Mouse (Mus musculus) activated CD4-positive, CD25-positive, alpha-beta regulatory T cell, adult 4 months (primary cell): ENCODE results near the gene Nprl3. TPM values are rescaled to one million over a fixed set of nuclear protein-coding genes. Genes with fewer than 3 reads are reported as not detected.
"Not testable (repeated sequence)": the region's sequence is repeated elsewhere in the genome, so short reads cannot be mapped to it uniquely, and the experiment has no call there.

ENCODE experiments used
- ATAC-seq: one replicate; pipeline ENCODE4 v1.8.0; 2017
- polyA plus RNA-seq, 2 experiments: library from polyadenylated mRNA; unstranded; fragments of 100-300 nt; shearing (Covaris generic); gene quantifications; one replicate each; pipeline ENCODE4 v1.2.1; 2017

Nprl3 gene
- polyA plus RNA-seq, 2 experiments from 2014 or later: 36.7 to 37.6 TPM

- ATAC-seq: not testable (repeated sequence)
Measured at GRCm38 (mm10) chr11:32283091-32283777, 15.7 kb upstream of the Nprl3 start, which contains the start of gene Hba-a1. Hba-a1 (plus strand) TSS chr11:32283511.

GRCm38 (mm10) chr11:32281416-32282144 lies 14.1 kb upstream of the Nprl3 start:
- ATAC-seq: no peak

- no peak for ATAC-seq
Measured at GRCm38 (mm10) chr11:32280646-32281045, 13.1 kb upstream of the Nprl3 start.

GRCm38 (mm10) chr11:32278458-32278957 lies 11.0 kb upstream of the Nprl3 start:
- ATAC-seq: no peak

GRCm38 (mm10) chr11:32277736-32278457 lies 10.4 kb upstream of the Nprl3 start:
- no peak for ATAC-seq

GRCm38 (mm10) chr11:32276347-32276746 lies 8.8 kb upstream of the Nprl3 start, which contains the start of gene Hba-x:
Hba-x (plus strand) TSS chr11:32276400.
- no peak for ATAC-seq

GRCm38 (mm10) chr11:32271178-32271577 lies 3.7 kb upstream of the Nprl3 start:
- ATAC-seq: no peak

GRCm38 (mm10) chr11:32268952-32269351 lies 1.4 kb upstream of the Nprl3 start:
- ATAC-seq: no peak

GRCm38 (mm10) chr11:32267964-32268363 lies 457 bp upstream of the Nprl3 start:
- ATAC-seq: no peak

GRCm38 (mm10) chr11:32266776-32267175 lies 731 bp downstream of the Nprl3 start:
- ATAC-seq: no peak

GRCm38 (mm10) chr11:32266194-32266593 lies 1.3 kb downstream of the Nprl3 start:
- ATAC-seq: no peak

- no peak for ATAC-seq
Measured at GRCm38 (mm10) chr11:32265117-32265738, 2.3 kb downstream of the Nprl3 start.

- ATAC-seq: no peak
Measured at GRCm38 (mm10) chr11:32262674-32263415, 4.7 kb downstream of the Nprl3 start.

- ATAC-seq: no peak
Measured at GRCm38 (mm10) chr11:32256566-32256965, 10.9 kb downstream of the Nprl3 start.

- no peak for ATAC-seq
Measured at GRCm38 (mm10) chr11:32256146-32256545, 11.4 kb downstream of the Nprl3 start.

- ATAC-seq: no peak
Measured at GRCm38 (mm10) chr11:32253121-32253520, 14.4 kb downstream of the Nprl3 start.

- no peak for ATAC-seq
Measured at GRCm38 (mm10) chr11:32250880-32251763, 16.4 kb downstream of the Nprl3 start.

- ATAC-seq: no peak
Measured at GRCm38 (mm10) chr11:32248350-32248749, 19.2 kb downstream of the Nprl3 start.

GRCm38 (mm10) chr11:32247068-32247467 lies 20.4 kb downstream of the Nprl3 start:
- no peak for ATAC-seq

GRCm38 (mm10) chr11:32245614-32246013 lies 21.9 kb downstream of the Nprl3 start:
- ATAC-seq: no peak

GRCm38 (mm10) chr11:32244617-32245016 lies 22.9 kb downstream of the Nprl3 start:
- no peak for ATAC-seq
